Mouse (Mus musculus) macrophage (primary cell): ENCODE results near the gene Gm10639. TPM values are rescaled to one million over a fixed set of nuclear protein-coding genes. Genes with fewer than 3 reads are reported as not detected.
"Not testable (repeated sequence)": the region's sequence is repeated elsewhere in the genome, so short reads cannot be mapped to it uniquely, and the experiment has no call there.

Experiments
- H3K27ac ChIP-seq: fragments of 350-480 bp; formaldehyde crosslinking; 2 replicates; pipeline ENCODE4 v1.9.0; 2021
- H3K36me3 ChIP-seq: fragments of 350-480 bp; formaldehyde crosslinking; 2 replicates; pipeline ENCODE4 v1.9.0; 2021; ENCODE audit errors: inconsistent target
- H3K4me3 ChIP-seq: fragments of 350-480 bp; formaldehyde crosslinking; 2 replicates; pipeline ENCODE4 v1.9.0; 2021; ENCODE audit errors: inconsistent target
- H3K79me2 ChIP-seq: fragments of 350-480 bp; formaldehyde crosslinking; 2 replicates; pipeline ENCODE4 v1.9.0; 2021; ENCODE audit errors: inconsistent target
- WGBS: methylation state at CpG from one replicate; pipeline ENCODE4 v1.1.7; 2026; ENCODE audit warnings: inconsistent platforms; ENCODE audit not compliant: missing documents; 5-methylcytosine and 5-hydroxymethylcytosine counted together
- polyA plus RNA-seq: library from polyadenylated mRNA; stranded (reverse); fragments of 250-400 nt; gene quantifications from 3 replicates; pipeline ENCODE4 v1.2.4, GENCODE M21; 2018; ENCODE audit warnings: inconsistent platforms
- total RNA-seq, 78 experiments: library from RNA; depleted of rRNA; stranded (reverse); fragments of 250-400 nt; gene quantifications; 1 replicate in 9 of 78; 2 replicates in 24 of 78; 3 replicates in 43 of 78; 4 replicates in 2 of 78; pipeline ENCODE4 v1.2.4; 2018; ENCODE audit warnings: inconsistent platforms in 56 of 78

Gene Gm10639
- not detected for total RNA-seq (2018; cell fraction: chromatin; rRNA removed)
- total RNA-seq (2018; cell fraction: cytosol; rRNA removed) = not detected
- total RNA-seq (2018; cell fraction: nucleus; rRNA removed) = not detected
- polyA plus RNA-seq = not detected in 3 replicates

GRCm38 (mm10) chr9:78289723-78290122 is at the start of gene Gm10639:
Gene Gm10639 (plus strand): TSS chr9:78289923.
- not testable (repeated sequence) for H3K27ac ChIP-seq, H3K36me3 ChIP-seq, H3K4me3 ChIP-seq, H3K79me2 ChIP-seq
- WGBS = 93% methylated on average over 2 of the region's 3 CpGs

GRCm38 (mm10) chr9:78255683-78256470 is 33.8 kb upstream of the Gm10639 start:
- not testable (repeated sequence) for H3K79me2 ChIP-seq, H3K36me3 ChIP-seq, H3K4me3 ChIP-seq, H3K27ac ChIP-seq
- 86% methylated on average over 3 of the region's 4 CpGs for WGBS

GRCm38 (mm10) chr9:78256914-78257313 is 32.8 kb upstream of the Gm10639 start, which contains the start of gene Gm3776:
Gene Gm3776 (plus strand): TSS chr9:78257129.
- not testable (repeated sequence) for H3K27ac ChIP-seq, H3K4me3 ChIP-seq, H3K36me3 ChIP-seq, H3K79me2 ChIP-seq
- 67% methylated on average over 1 of the region's 3 CpGs for WGBS

- WGBS = no CpG with 5 or more reads among the region's 6 CpGs
- not testable (repeated sequence) for H3K4me3 ChIP-seq, H3K27ac ChIP-seq, H3K79me2 ChIP-seq, H3K36me3 ChIP-seq
Measured at GRCm38 (mm10) chr9:78259688-78260087, 30.0 kb upstream of the Gm10639 start.

GRCm38 (mm10) chr9:78270945-78271344 is 18.8 kb upstream of the Gm10639 start:
- not testable (repeated sequence) for H3K79me2 ChIP-seq, H3K27ac ChIP-seq, H3K4me3 ChIP-seq, H3K36me3 ChIP-seq
- 50% methylated on average over 2 of the region's 3 CpGs for WGBS

GRCm38 (mm10) chr9:78282002-78282711 is 7.6 kb upstream of the Gm10639 start:
- not testable (repeated sequence) for H3K36me3 ChIP-seq, H3K27ac ChIP-seq, H3K4me3 ChIP-seq, H3K79me2 ChIP-seq
- WGBS = 81% methylated on average over 4 of the region's 4 CpGs

GRCm38 (mm10) chr9:78289063-78289462 is 660 bp upstream of the Gm10639 start:
- H3K4me3 ChIP-seq = not testable (repeated sequence)

GRCm38 (mm10) chr9:78292462-78292861 is 2.7 kb downstream of the Gm10639 start:
- not testable (repeated sequence) for H3K36me3 ChIP-seq, H3K4me3 ChIP-seq, H3K79me2 ChIP-seq, H3K27ac ChIP-seq
- WGBS = no CpG with 5 or more reads among the region's 8 CpGs

More at GRCm38 (mm10) chr9:78289063-78289462, 660 bp upstream of the Gm10639 start:
- H3K27ac ChIP-seq, H3K36me3 ChIP-seq, H3K79me2 ChIP-seq: not testable (repeated sequence)
- WGBS = no CpG with 5 or more reads among the region's 1 CpGs

- H3K4me3 ChIP-seq, H3K79me2 ChIP-seq, H3K27ac ChIP-seq, H3K36me3 ChIP-seq: not testable (repeated sequence)
- WGBS = no CpG with 5 or more reads among the region's 1 CpGs
Measured at GRCm38 (mm10) chr9:78293683-78294082, 4.0 kb downstream of the Gm10639 start.

GRCm38 (mm10) chr9:78294781-78295180 is 5.1 kb downstream of the Gm10639 start:
- not testable (repeated sequence) for H3K79me2 ChIP-seq, H3K36me3 ChIP-seq, H3K4me3 ChIP-seq, H3K27ac ChIP-seq
- 88% methylated on average over 2 of the region's 7 CpGs for WGBS

GRCm38 (mm10) chr9:78296089-78296488 is 6.4 kb downstream of the Gm10639 start:
- H3K27ac ChIP-seq, H3K4me3 ChIP-seq, H3K36me3 ChIP-seq, H3K79me2 ChIP-seq: not testable (repeated sequence)
- WGBS = 17% methylated on average over 6 of the region's 6 CpGs

- Histone ChIP-seq H3K36me3 (no peaks in the 10 kb centered on the region), H3K4me3 (no peak overlapping the region), H3K27ac (no peak overlapping the region), H3K79me2 (no peaks in the 10 kb centered on the region)
- WGBS = 100% methylated on average over 1 of the region's 1 CpGs
Measured at GRCm38 (mm10) chr9:78298232-78298631, 8.5 kb downstream of the Gm10639 start.

GRCm38 (mm10) chr9:78299143-78299542 is 9.4 kb downstream of the Gm10639 start:
- not testable (repeated sequence) for H3K36me3 ChIP-seq, H3K4me3 ChIP-seq, H3K27ac ChIP-seq, H3K79me2 ChIP-seq
- WGBS = 90% methylated on average over 1 of the region's 1 CpGs

- 11% methylated on average over 1 of the region's 3 CpGs for WGBS
- H3K36me3 ChIP-seq, H3K4me3 ChIP-seq, H3K79me2 ChIP-seq, H3K27ac ChIP-seq: not testable (repeated sequence)
Measured at GRCm38 (mm10) chr9:78308122-78308521, 18.4 kb downstream of the Gm10639 start.

GRCm38 (mm10) chr9:78314696-78315095 is 25.0 kb downstream of the Gm10639 start, which contains the start of gene Omt2a:
Gene Omt2a (minus strand): TSS chr9:78314796.
- Histone ChIP-seq H3K27ac (no peak within 1 kb of the TSS), H3K36me3 (no peaks in the 10 kb centered on the region), H3K4me3 (no peak within 1 kb of the TSS), H3K79me2 (no peaks in the 10 kb centered on the region)
- 94% methylated on average over 2 of the region's 2 CpGs for WGBS
